Mouse (Mus musculus): ENCODE measurements around the gene Hyal5.

Gene Hyal5

GRCm38 (mm10) chr6:24857697-24858096, at the start of gene Hyal5:
Gene Hyal5 (plus strand): TSS chr6:24857997.
- DNase-seq (ENCODE audit: low spot score in 2 of 2): no peak

- no peak for DNase-seq (ENCODE audit: low spot score in 2 of 2)
Measured at GRCm38 (mm10) chr6:24822070-24822469, 35.7 kb upstream of the Hyal5 start.

GRCm38 (mm10) chr6:24860320-24860719, 2.5 kb downstream of the Hyal5 start:
- DNase-seq (ENCODE audit: low spot score in 2 of 2): no peak

- DNase-seq (ENCODE audit: low spot score in 2 of 2): no peak
Measured at GRCm38 (mm10) chr6:24863649-24864048, 5.9 kb downstream of the Hyal5 start.

GRCm38 (mm10) chr6:24894146-24894873, 36.5 kb downstream of the Hyal5 start:
- DNase-seq (ENCODE audit: low spot score in 2 of 2): no peak

- no peak for DNase-seq (ENCODE audit: low spot score in 2 of 2)
Measured at GRCm38 (mm10) chr6:24894874-24895183, 37.0 kb downstream of the Hyal5 start.

- DNase-seq (ENCODE audit: low spot score in 2 of 2): no peak
Measured at GRCm38 (mm10) chr6:24905101-24905500, 47.3 kb downstream of the Hyal5 start.

- no peak for DNase-seq (ENCODE audit: low spot score in 2 of 2)
Measured at GRCm38 (mm10) chr6:24907824-24908223, 50.0 kb downstream of the Hyal5 start.

- DNase-seq (ENCODE audit: low spot score in 2 of 2): no peak
Measured at GRCm38 (mm10) chr6:24910016-24910727, 52.4 kb downstream of the Hyal5 start.

GRCm38 (mm10) chr6:24910728-24911105, 52.9 kb downstream of the Hyal5 start:
- no peak for DNase-seq (ENCODE audit: low spot score in 2 of 2)

- DNase-seq (ENCODE audit: low spot score in 2 of 2): no peak
Measured at GRCm38 (mm10) chr6:24913591-24913990, 55.8 kb downstream of the Hyal5 start.

GRCm38 (mm10) chr6:24925076-24925785, 67.4 kb downstream of the Hyal5 start:
- no peak for DNase-seq (ENCODE audit: low spot score in 2 of 2)
